Mouse (Mus musculus): ENCODE data around the gene Gsg1. TPM values are rescaled to one million over a fixed set of nuclear protein-coding genes. Genes with fewer than 3 reads are reported as not detected.

Gene Gsg1
- polyA plus RNA-seq, 1 experiment from 2014 or later = 0.80 TPM

- Histone ChIP-seq H3K27ac (0 out of 2 replicates have a peak overlapping the region, but pooled peaks have one; percentile 30), H3K27me3 (ENCODE audit: low read depth, poor library complexity, severe bottlenecking) (no peaks in the 10 kb centered on the region), H3K4me1 (peaks cover 3% of the 10 kb centered on the region; the same call in 1 of the 2 replicates), H3K9me3 (replicated peaks) (no peaks in the 10 kb centered on the region), H3K36me3 (peaks cover 12% of the 10 kb centered on the region; the same call in 1 of the 2 replicates), H3K4me3 (no peak overlapping the region)
- 72% methylated on average over 10 of the region's 10 CpGs for WGBS
- DNase-seq (ENCODE audit: low spot score) = no peak
Measured at GRCm38 (mm10) chr6:135228465-135228941, 25.6 kb downstream of the Gsg1 start.

- Histone ChIP-seq H3K4me3 (no peak overlapping the region), H3K27ac (no peak overlapping the region), H3K36me3 (peaks cover 6% of the 10 kb centered on the region; the same call in 1 of the 2 replicates), H3K4me1 (peaks cover 3% of the 10 kb centered on the region; the same call in 1 of the 2 replicates), H3K27me3 (ENCODE audit: low read depth, poor library complexity, severe bottlenecking) (no peaks in the 10 kb centered on the region), H3K9me3 (replicated peaks) (no peaks in the 10 kb centered on the region)
- 88% methylated on average over 6 of the region's 6 CpGs for WGBS
- DNase-seq (ENCODE audit: low spot score) = no peak
Measured at GRCm38 (mm10) chr6:135223786-135224416, 30.2 kb downstream of the Gsg1 start.

- Histone ChIP-seq H3K27ac (no peak overlapping the region), H3K27me3 (ENCODE audit: low read depth, poor library complexity, severe bottlenecking) (no peaks in the 10 kb centered on the region), H3K9me3 (replicated peaks) (no peaks in the 10 kb centered on the region), H3K36me3 (0 out of 2 replicates have a peak, but pooled peaks cover 2% of the 10 kb centered on the region), H3K4me3 (no peak overlapping the region), H3K4me1 (peaks cover 4% of the 10 kb centered on the region)
- no peak for DNase-seq (ENCODE audit: low spot score)
- WGBS = 93% methylated on average over 5 of the region's 5 CpGs
Measured at GRCm38 (mm10) chr6:135219916-135220315, 34.2 kb downstream of the Gsg1 start.

GRCm38 (mm10) chr6:135218330-135218729 is 35.8 kb downstream of the Gsg1 start:
- peaks cover 4% of the 10 kb centered on the region for H3K4me1 ChIP-seq
- no peaks in the 10 kb centered on the region for H3K9me3 ChIP-seq (replicated peaks)
- H3K27me3 ChIP-seq (ENCODE audit: low read depth, poor library complexity, severe bottlenecking) = no peaks in the 10 kb centered on the region
- peaks cover 6% of the 10 kb centered on the region; the same call in 1 of the 2 replicates for H3K36me3 ChIP-seq
- DNase-seq (ENCODE audit: low spot score) = no peak
- no peak overlapping the region for H3K27ac ChIP-seq
- no peak overlapping the region for H3K4me3 ChIP-seq
- 75% methylated on average over 8 of the region's 8 CpGs for WGBS

- no peaks in the 10 kb centered on the region for H3K9me3 ChIP-seq (replicated peaks)
- 98% methylated on average over 2 of the region's 2 CpGs for WGBS
- no peak overlapping the region for H3K27ac ChIP-seq
- H3K36me3 ChIP-seq = peaks cover 6% of the 10 kb centered on the region; the same call in 1 of the 2 replicates
- no peaks in the 10 kb centered on the region for H3K4me1 ChIP-seq
- DNase-seq (ENCODE audit: low spot score) = no peak
- no peak overlapping the region for H3K4me3 ChIP-seq
- H3K27me3 ChIP-seq (ENCODE audit: low read depth, poor library complexity, severe bottlenecking) = no peaks in the 10 kb centered on the region
Measured at GRCm38 (mm10) chr6:135212666-135213065, 41.5 kb downstream of the Gsg1 start.

- Histone ChIP-seq H3K27ac (no peak overlapping the region), H3K4me1 (no peaks in the 10 kb centered on the region), H3K36me3 (peaks cover 4% of the 10 kb centered on the region; the same call in 1 of the 2 replicates), H3K27me3 (ENCODE audit: low read depth, poor library complexity, severe bottlenecking) (no peaks in the 10 kb centered on the region), H3K4me3 (no peak overlapping the region), H3K9me3 (replicated peaks) (no peaks in the 10 kb centered on the region)
- WGBS = 85% methylated on average over 7 of the region's 7 CpGs
- DNase-seq (ENCODE audit: low spot score) = no peak
Measured at GRCm38 (mm10) chr6:135211169-135211568, 43.0 kb downstream of the Gsg1 start.

GRCm38 (mm10) chr6:135206909-135207308 is 47.2 kb downstream of the Gsg1 start:
- Histone ChIP-seq H3K36me3 (no peaks in the 10 kb centered on the region), H3K4me1 (no peaks in the 10 kb centered on the region), H3K27ac (no peak overlapping the region), H3K4me3 (no peak overlapping the region), H3K9me3 (replicated peaks) (no peaks in the 10 kb centered on the region), H3K27me3 (ENCODE audit: low read depth, poor library complexity, severe bottlenecking) (no peaks in the 10 kb centered on the region)
- DNase-seq (ENCODE audit: low spot score) = no peak
- WGBS = 94% methylated on average over 8 of the region's 8 CpGs

GRCm38 (mm10) chr6:135205802-135206201 is 48.3 kb downstream of the Gsg1 start:
- Histone ChIP-seq H3K27me3 (ENCODE audit: low read depth, poor library complexity, severe bottlenecking) (no peaks in the 10 kb centered on the region), H3K4me1 (no peaks in the 10 kb centered on the region), H3K9me3 (replicated peaks) (no peaks in the 10 kb centered on the region), H3K36me3 (no peaks in the 10 kb centered on the region), H3K4me3 (no peak overlapping the region), H3K27ac (no peak overlapping the region)
- no peak for DNase-seq (ENCODE audit: low spot score)
- WGBS = 86% methylated on average over 4 of the region's 4 CpGs

- H3K36me3 ChIP-seq = no peaks in the 10 kb centered on the region
- no peak overlapping the region for H3K27ac ChIP-seq
- no peaks in the 10 kb centered on the region for H3K4me1 ChIP-seq
- no peak overlapping the region for H3K4me3 ChIP-seq
- H3K9me3 ChIP-seq (replicated peaks) = no peaks in the 10 kb centered on the region
- no peak for DNase-seq (ENCODE audit: low spot score)
- no peaks in the 10 kb centered on the region for H3K27me3 ChIP-seq (ENCODE audit: low read depth, poor library complexity, severe bottlenecking)
- 74% methylated on average over 4 of the region's 4 CpGs for WGBS
Measured at GRCm38 (mm10) chr6:135204869-135205268, 49.3 kb downstream of the Gsg1 start.

GRCm38 (mm10) chr6:135203737-135204136 is 50.4 kb downstream of the Gsg1 start:
- H3K36me3 ChIP-seq = no peaks in the 10 kb centered on the region
- H3K27ac ChIP-seq = no peak overlapping the region
- 64% methylated on average over 6 of the region's 6 CpGs for WGBS
- no peaks in the 10 kb centered on the region for H3K9me3 ChIP-seq (replicated peaks)
- peaks cover under 1% of the 10 kb centered on the region; the same call in 1 of the 2 replicates for H3K4me1 ChIP-seq
- H3K4me3 ChIP-seq = no peak overlapping the region
- DNase-seq (ENCODE audit: low spot score) = no peak
- H3K27me3 ChIP-seq (ENCODE audit: low read depth, poor library complexity, severe bottlenecking) = no peaks in the 10 kb centered on the region

GRCm38 (mm10) chr6:135202668-135203067 is 51.5 kb downstream of the Gsg1 start:
- no peaks in the 10 kb centered on the region for H3K36me3 ChIP-seq
- 89% methylated on average over 6 of the region's 6 CpGs for WGBS
- H3K4me1 ChIP-seq = peaks cover 8% of the 10 kb centered on the region
- H3K27me3 ChIP-seq (ENCODE audit: low read depth, poor library complexity, severe bottlenecking) = no peaks in the 10 kb centered on the region
- no peak overlapping the region for H3K4me3 ChIP-seq
- H3K27ac ChIP-seq = no peak overlapping the region
- no peaks in the 10 kb centered on the region for H3K9me3 ChIP-seq (replicated peaks)
- no peak for DNase-seq (ENCODE audit: low spot score)

GRCm38 (mm10) chr6:135200122-135200957 is 53.8 kb downstream of the Gsg1 start:
- Histone ChIP-seq H3K36me3 (no peaks in the 10 kb centered on the region), H3K27ac (no peak overlapping the region), H3K27me3 (ENCODE audit: low read depth, poor library complexity, severe bottlenecking) (0 out of 2 replicates have a peak, but pooled peaks cover 6% of the 10 kb centered on the region), H3K4me3 (no peak overlapping the region), H3K9me3 (replicated peaks) (no peaks in the 10 kb centered on the region), H3K4me1 (peaks cover 10% of the 10 kb centered on the region)
- WGBS = 86% methylated on average over 16 of the region's 16 CpGs
- DNase-seq (ENCODE audit: low spot score) = no peak

- Histone ChIP-seq H3K36me3 (no peaks in the 10 kb centered on the region), H3K4me1 (peaks cover 10% of the 10 kb centered on the region), H3K27me3 (ENCODE audit: low read depth, poor library complexity, severe bottlenecking) (0 out of 2 replicates have a peak, but pooled peaks cover 6% of the 10 kb centered on the region), H3K4me3 (peak overlapping the region; percentile 86), H3K27ac (no peak overlapping the region), H3K9me3 (replicated peaks) (no peaks in the 10 kb centered on the region)
- whole genome bisulfite sequencing = 57% methylated on average over 6 of the region's 6 CpGs
- no peak for DNase-seq (ENCODE audit: low spot score)
Measured at GRCm38 (mm10) chr6:135198726-135199125, 55.4 kb downstream of the Gsg1 start.
